Mouse (Mus musculus): Measurements from ENCODE around the gene Krt13.

Krt13 gene

DNA sequence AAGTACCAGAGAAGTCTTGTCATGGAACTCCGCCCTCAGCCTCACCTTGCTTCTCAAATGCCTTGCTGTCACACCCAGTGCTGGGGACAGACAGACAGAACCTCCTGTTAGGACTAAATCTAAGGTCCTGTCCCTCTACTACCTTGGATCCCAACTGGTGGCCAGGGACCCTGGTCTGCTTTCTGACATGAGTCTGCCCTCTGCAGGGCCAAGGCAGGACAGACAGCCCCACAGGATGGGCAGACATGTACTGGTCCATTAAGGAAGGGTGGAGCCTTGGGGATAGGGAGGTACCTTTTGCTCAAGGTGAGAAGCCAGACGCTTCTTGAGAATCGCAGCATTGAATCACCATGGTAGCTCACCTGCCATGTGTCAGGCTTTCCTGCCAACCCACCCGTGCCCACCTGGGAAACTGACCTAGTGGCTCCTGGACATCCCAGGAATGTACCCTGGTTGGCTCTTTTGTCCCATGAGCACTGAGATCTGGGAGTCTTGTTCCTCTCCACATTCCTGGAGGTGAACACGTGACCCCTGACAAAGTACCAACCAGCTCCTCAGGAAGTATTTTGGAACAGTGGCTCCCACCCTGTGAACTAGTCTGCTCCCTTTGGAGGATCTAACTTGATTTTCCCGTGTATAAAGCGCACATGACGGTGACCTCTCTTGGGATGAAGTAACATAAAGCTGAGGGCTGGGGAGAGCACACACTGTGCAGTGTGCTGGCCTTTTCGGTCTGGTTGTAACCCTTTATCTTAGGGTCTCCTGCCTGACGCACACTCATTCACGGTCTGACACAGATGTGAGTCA is 8.2 kb downstream of the Krt13 start:
- no peak for DNase-seq (ENCODE audit: extremely low read depth, low read depth)

DNA sequence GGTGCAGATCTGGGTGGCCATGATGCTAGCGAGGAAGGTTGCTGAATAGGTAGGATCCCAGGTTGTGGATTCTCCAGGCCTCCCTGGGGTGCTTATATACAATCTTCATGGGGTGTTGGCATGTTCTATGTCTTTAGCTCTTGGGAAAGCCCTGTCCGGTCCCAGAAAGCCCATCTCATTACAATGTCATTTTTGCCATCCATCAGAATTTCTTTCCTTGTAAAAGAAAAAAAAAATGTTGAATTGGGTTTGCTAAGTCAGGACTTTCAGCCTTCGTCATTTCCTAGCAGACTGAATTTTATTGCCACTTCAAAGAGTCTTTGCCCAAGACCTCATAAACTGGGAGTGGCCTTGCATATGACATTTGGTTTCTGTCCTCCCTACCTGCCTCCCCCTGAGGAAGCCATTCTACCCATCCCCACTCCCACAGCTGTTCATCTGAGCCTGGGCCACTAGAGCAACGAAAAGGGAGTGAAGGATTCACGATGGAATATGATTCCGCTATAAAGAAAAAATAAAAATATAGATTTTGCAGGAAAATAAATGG is 15.7 kb downstream of the Krt13 start, which contains the start of gene Krt36:
Krt36 (minus strand) TSS at position 51 of the 547 bp plus-strand sequence.
- no peak for DNase-seq (ENCODE audit: extremely low read depth, low read depth)

DNA sequence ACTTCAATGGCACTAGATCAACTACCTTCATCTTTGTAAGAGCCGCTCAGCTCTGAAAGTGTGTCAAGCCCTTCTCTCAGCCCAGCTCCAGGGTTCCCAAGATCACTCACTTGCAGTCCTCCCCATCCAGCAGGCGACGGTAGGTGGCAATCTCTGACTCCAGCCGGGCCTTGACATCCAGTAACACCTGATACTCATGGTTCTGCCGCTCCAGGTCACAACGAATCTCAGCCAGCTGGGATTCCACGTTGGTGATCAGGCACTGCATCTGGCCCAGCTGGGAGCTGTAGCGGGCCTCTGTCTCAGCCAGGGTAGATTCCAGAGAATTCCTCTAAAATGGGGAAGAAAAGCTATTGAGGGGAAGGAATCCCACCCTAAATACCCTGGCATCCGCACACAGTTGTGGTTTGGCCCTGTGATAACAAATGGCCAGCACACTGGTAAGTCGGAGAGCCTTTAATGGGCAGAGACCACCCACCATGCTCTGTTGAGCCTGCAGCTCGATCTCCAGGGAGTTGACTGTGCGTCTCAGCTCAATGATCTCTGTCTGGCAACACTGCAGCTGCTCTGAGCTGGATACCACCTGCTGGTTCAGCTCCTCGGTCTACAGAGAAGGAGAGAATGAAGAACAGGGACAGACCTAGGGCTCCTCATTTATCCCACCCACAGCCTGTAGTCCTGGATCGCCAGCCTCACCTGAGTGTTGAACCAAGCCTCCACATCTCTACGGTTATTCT is 18.5 kb downstream of the Krt13 start:
- DNase-seq (ENCODE audit: extremely low read depth, low read depth) = no peak

GRCm38 (mm10) chr11:100100391-100100790 is 21.0 kb downstream of the Krt13 start:
- DNase-seq (ENCODE audit: extremely low read depth, low read depth) = no peak

GRCm38 (mm10) chr11:100097819-100098218 is 23.5 kb downstream of the Krt13 start:
- DNase-seq (ENCODE audit: extremely low read depth, low read depth) = no peak

DNA sequence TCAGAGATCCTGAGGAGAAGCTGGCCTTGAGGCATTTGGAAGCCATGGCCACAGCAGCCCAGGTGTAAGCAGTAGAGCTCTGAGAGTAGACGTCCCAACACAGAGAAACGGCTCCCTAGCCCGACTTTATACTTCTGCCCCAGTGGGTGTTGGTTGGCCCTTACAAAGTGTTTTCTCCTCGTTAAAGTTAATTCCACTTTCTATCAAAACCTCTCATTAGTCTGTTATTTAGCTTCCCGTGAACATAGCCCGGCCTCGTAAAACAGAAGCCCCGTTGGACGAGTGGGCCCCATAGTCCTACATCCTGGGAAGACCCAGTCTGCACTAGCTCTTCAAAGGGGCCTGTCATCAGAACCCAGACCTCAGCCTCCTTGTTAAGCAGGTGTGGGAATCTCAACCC is 25.2 kb downstream of the Krt13 start, which contains the start of gene Krt35:
Krt35 (minus strand) TSS at position 101 of the 400 bp plus-strand sequence.
- no peak for DNase-seq (ENCODE audit: extremely low read depth, low read depth)

DNA sequence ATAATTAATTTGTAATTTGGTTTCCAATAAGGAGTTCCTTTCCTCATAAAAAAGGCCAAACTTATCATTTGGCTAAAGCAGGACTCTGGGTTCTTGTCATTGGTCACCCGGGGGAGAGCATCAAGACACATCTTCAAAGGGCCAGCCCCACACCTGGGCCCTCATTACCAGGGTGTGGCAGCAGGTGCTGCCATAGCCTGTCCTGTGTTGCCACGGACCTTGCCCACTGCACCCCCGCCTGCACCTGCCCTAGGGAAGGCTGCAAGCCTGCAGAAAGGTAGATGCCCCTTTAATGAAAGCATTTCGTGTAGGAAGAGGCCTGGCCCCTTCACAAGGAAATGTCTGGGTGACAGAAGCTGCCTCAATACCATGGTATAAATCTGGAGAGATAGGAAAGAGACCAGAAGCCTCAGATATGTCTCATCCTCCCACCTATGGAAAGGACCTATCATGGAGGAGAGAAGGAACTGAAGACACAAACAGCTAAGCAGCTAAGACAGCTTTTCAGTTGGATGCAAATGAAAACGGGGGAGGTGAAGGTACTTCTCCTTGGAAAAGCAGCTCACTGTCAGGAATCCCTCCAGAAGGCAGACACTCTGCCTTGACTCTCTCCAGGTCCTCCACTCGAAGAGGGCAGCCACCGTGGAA is 32.9 kb downstream of the Krt13 start:
- no peak for DNase-seq (ENCODE audit: extremely low read depth, low read depth)

DNA sequence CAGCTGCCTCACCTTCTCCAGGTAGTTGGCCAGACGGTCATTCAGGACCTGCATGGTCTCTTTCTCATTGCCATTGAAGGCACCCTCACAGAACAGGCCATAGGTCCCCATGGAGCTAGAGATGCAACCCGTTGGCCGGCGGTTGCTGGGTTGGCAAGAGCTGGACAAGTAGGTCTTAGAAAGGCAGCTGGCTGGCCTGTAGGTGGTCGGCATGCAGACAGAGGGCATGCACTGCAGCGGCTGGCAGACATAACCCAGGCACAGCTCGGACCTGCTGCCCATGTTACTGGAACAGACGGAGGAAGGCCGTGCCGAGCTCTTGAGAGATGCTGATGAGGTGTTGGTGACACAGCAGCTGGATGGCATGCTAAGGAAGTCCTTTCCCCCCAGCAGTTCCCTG is 33.5 kb downstream of the Krt13 start, which contains the start of gene Krt32:
Krt32 (minus strand) TSS at position 366 of the 400 bp plus-strand sequence.
- DNase-seq (ENCODE audit: extremely low read depth, low read depth) = no peak

- no peak for DNase-seq (ENCODE audit: extremely low read depth, low read depth)
These were observed 47.5 kb downstream of the Krt13 start for GRCm38 (mm10) chr11:100073873-100074272.

All from MEL-GATA-1-ER (cell line).